Mouse (Mus musculus) brain, embryonic 18.5 days (tissue): ENCODE measurements at regions not wholly inside any gene's neighbourhood (a gene's known extent, or its start where the extent isn't known, plus 50 kb on each side); places are given as distances from the start of the nearest gene placed in this dataset.
A peak's percentile ranks its signal among the peaks of the same experiment; 100 is the strongest.

ENCODE experiments used
- DNase-seq: peaks from one replicate; pipeline ENCODE4 v3.0.0-alpha.2; 2012; ENCODE audit warnings: low read depth, low spot score

DNA sequence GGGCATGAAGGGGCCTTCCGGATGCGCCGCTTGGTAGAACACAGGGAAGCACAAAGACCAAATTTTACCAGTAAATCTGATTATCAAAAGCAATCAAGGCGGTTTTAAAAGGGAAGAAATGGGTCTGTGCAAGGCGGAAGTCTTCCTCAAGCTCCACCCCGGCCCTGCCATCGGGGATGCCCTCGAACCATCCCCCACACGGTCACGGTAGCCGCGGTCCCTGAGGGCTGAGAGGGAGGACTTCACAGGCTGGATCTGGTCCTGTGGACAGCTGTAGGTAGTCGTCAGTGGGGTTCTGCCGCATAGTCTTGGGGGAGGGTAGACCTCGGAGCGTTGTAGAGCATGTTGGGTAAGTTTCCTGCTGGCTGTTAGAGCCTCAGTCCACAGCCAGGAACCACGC, 104.9 kb downstream of the Tpra1 start:
- no peak for DNase-seq

DNA sequence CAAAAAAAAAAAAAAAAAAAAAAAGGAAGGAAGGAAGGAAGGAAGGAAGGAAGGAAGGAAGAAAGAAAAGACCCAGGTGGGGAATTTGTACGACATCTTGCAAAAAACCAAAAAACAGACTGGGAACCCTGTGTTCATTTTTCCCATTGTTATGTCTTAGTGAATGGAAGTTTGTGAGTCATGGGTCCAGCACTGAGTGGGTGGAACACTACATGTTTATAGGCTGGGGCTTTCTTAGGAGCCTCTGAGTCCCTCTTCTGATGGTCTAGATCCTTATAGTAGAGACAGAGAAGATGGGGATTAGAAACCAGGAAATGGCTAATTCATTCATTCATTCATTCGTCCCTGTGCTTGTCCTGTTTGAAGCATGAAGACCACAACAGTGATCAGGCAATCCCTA, 105.5 kb downstream of the Tpra1 start:
- no peak for DNase-seq

DNA sequence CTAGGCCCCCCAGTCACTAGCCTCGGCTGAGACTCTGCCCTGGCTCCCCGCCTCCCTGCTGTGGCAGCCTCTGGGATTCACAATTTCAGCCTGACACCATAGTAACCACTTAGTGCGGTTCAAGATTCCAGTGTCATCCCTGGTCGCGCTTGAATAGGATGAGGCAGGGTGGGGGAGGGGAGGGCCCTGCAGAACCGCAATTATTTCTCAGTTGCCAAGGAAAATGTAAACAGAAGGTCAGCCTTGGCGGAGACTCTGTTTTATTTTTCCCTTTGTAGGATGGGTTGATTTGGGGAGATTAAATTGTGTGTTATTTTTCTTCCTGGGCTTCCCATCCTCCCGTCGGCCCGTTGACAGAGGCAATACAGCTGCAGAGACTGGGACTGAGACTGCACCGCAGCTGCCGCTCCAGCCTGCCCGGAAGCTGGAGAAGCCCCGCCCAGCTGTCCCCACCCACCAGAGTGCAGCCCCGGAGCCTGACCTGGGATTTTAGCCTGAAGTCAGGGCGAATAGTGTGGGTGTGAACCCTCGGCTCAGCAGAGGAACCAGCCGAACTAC, 106.6 kb downstream of the Tpra1 start:
- DNase-seq, result no peak

DNA sequence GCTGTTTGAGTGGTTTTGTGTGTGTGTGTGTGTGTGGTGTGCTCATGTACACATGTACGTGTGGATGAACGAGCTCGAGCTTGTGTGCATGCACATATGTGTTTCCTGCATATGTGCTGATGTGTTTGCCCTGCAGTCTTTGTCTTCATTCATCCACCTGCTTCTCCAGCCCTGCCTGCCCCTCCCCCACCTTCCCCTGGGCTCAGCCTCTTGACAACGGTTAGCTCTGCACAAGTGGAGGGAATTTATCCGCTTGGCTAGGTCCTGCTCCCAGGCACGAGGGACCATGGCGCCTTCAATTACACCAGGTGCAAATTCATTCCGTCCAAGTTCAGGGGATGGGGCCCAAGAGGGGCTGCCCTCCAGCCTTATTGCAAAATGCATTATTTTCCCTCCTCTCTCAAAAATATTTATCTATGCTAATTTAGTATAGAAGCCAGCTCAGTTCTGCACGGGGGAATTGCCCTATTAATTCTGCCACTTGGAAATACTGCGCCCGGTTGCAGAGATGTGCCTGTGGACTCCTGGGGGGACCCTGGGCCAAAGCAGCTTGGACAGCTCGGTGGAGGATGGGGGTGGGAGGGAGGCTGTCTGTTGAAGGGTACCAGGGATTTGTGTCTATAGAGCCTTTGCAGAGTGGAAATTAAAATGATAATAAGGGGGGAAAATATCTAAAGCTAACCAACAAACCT, 111.1 kb downstream of the Tpra1 start:
- no peak for DNase-seq

DNA sequence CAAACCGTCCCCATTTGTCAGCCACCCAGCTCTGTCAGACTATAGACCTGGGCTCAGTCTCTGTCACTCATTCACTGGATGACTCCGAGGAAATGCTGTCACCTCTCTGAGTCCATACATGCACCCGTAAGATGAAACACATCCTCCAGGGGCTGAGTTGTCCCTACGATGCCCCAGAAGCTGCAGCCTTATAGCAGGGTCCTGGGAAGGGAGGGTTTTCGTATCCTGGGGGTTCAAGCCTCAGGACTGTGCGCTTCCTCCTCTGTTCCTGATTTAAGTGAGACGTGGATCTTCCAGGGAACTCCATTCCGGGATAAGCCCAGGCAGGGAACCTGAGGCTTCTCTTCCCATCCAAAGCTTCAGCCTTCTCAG, 111.6 kb downstream of the Tpra1 start:
- no peak for DNase-seq

DNA sequence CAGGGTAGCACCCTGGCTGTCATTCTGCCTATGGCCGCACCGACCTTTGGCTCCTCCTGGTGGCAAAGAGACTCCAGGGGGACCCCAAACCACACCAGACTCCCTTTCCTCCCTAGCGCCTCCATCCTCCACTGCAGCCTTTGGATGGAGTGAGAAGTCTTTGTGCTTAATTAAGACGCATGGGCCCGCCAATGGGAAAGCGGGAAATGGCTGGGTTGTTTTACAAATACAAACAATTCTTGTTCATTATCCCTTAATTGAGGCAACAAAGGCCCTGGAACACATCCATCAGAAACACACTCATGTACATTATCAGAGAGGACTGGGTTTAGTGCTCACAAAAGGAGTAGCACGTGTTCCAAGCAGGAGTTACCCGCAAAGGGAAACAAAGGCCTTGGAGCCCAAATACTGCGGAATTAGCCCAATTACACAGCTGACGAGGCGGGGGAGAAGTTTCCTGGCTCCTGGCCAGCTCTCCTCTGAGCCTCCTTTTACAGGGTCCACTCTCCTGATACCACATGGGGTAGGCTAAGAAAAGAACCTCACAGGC, 122.1 kb downstream of the Tpra1 start:
- peak; percentile 56 for DNase-seq

DNA sequence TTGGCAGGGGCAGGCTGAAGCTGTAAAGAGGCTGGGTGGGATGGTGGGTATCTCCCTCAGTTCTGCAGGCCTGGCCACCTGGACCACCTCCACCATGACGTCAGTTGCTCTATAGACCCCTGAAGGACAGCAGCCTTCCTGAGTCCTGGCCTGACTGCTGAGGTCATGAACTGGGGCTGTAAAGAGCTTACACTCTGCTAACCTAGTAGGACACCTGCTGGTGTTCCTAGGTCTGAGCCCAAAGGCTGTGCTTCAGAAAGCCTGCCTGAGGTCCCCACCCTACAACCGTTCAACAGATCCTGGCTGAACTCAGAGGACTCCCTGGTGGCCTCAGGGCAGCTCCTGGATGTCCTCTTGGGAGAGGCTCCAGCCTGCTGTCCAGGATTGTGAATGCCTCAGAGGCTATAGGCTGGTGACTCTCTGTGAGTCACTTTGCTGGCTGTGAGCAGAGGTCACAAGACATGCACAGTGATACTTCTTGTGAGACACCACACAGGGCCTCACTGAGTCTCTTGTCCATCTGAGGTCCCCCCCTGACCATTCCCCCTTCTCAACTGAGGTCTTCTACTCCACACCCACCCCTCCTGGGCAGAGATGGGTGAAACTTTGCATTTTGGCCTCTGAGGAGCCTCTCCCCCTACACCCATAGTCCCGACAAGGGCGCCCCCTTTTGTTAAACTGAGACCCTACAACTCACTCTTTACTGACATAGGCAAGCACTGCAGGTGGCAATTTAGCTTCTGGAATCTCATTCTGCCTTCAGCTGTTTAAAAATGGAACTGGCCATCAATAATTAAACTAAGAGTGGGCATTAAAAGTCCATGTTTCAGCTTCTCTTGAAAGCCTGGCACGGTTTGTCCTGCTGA, 131.6 kb downstream of the Tpra1 start:
- DNase-seq, result no peak

DNA sequence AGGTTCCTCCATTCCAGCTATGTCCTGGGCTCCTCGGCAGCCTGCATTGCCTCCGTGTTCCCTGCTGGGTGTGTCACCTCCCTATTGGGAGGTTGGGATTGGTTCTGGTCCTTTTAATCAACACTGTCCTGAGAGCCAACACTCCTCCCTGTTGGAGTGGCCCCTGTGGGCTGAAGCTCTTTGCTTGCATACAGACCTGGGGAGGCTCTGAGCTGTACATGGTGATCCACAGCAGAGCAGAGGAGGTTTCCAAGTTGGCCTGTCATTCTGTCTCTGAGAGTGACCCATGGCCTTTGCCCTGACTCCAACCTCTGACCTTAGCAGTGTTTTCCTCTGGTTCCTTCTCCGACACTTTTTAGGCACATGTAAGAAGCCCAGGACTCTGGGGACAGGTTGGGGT, 132.4 kb downstream of the Tpra1 start:
- DNase-seq, result no peak

DNA sequence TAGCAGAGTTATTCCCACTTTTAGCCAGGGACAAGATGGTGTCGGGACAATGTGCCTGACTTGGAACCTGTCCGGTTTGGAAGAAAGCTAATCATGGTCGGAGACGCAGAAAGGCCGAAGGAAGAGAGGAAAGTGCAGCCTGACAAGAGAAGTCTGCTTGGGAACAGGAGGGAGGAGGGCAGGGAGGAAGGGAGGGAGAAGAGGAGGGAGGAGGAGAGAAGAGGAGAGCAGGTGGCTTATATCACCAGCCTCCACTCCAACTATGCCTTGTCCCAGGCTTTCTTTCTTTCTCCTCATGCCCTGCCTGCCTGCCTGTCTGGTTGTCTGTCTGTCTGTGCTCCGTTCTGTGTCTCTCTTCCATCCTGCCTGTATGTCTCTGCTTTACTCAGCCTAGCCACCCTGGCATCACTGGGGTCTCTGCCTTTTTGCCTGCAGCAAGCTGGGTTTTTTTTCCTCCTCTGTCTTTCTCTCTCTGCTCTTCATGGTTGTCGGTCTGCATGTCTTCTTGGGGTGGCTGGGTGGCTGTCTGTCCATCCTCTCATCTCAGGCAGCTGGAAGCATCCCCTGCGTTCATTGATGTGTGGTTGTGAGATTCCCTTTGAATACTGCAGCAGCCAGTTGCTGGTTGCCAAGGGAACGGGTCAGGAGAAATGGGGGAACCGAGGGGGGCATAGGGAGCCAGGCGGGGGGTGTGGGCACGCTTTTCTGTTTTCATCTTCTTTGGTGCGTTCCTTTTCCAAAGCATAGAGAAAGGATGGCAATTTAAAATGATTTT, 133.2 kb downstream of the Tpra1 start:
- DNase-seq, result peak; percentile 73

DNA sequence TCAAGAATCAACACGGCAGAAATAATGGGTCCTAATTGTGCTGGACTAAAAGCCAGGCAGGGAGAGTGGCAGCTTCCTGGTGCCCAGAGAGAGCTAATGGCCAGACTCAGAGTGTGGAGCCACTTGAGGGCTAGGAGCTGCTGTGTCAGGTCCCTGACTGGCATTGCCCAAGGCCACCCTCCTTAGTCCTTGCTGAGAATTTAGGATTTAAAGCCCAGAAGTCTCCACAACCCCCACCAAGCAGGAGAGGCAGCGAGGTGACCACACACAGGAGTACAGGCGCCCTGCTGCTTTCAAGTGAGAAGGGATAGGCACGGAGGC, 133.7 kb downstream of the Tpra1 start:
- DNase-seq, result no peak

DNA sequence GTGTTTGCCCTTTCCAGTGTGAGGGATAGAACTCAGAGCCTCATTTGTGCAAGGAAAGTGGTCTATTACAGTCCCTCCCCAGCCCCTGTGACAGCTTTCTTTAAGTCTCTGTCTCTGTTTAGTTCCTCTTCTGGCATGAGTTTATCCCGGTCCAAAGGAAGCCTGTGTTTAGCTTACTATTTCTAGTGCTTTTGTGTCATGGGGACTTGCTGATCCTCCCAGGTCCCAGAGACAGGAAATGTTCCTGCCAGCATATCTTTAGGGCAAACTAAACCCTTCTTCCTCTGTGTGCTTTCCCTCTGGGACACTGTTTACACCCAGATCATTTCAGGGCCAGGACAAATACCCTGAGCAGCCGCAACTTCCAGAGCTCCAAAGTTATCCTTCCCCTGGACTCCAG, 135.3 kb downstream of the Tpra1 start:
- no peak for DNase-seq

DNA sequence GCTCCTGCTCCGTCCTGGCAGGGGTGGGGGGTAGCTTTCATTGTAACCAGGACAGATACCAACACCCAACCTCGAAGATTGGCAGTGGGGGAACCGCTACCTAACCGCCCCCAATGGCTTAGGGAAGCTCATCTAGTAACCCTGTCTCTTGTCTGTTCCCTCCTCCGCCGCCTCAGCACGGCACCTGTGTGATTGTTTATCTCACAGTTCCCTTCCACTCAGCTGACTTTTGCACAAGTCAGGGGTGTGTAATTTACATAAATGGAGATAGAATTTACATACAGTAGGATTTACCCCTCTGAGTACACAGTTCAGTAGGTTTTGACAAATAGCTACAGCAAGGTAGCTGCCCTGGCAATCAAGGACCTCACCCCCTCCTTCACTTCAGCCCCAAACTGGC, 135.8 kb downstream of the Tpra1 start:
- DNase-seq, result no peak

DNA sequence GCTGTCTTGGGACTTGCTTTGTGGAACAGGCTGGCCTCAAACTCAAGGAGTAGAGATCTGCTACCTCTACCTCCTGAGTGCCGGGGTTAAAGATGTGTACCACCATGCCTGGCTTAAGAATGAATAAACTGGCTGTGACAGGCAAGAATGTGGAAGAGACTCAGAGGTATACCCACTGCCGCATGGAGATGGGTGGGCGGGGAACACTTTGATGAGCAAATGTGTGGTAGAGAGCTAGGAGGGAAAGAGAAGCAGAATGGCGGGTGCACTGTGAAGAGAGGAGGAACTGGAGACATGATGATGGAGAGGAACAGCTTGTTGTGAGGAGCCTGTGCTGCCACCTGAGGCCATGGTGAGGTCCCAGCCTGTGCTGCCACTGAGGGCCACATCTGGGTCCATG, 138.9 kb downstream of the Tpra1 start:
- no peak for DNase-seq

DNA sequence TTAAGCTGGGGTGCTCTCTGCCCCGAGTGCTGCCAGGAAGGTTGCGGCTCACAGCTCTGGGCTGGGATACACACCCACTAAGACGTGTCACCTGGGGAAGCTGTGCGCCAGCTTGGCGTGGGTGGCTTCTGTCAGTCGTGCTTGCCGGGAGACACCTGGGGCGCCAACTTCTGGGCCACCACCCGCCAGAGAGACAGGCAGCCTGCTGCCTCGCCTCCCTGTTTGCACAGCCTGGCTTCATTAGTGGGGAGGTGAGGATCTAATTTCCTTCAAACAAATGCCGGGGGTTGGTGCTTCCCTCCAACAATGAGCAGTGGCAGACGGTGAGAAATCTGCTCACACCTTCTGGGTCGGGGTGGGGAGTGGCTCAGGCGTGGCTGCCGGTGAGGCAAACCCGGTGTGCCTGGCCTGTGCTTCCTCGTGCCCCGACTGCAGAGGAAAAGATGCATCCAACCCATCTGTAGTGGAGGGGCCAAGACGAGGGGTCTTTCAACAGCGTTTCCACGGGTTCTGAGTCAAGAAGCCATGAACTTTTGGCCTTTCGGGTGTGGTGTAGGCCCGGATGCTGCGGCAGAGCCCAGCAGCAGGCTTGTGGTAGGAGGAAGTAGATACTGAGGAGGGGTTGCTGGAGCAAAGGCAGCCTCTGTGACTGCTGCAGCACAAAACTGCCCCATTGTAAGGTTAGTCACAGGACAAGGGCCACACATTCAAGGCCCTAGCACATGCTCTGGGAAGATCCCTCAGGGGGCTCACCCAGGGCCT, 140.6 kb downstream of the Tpra1 start:
- DNase-seq, result no peak

DNA sequence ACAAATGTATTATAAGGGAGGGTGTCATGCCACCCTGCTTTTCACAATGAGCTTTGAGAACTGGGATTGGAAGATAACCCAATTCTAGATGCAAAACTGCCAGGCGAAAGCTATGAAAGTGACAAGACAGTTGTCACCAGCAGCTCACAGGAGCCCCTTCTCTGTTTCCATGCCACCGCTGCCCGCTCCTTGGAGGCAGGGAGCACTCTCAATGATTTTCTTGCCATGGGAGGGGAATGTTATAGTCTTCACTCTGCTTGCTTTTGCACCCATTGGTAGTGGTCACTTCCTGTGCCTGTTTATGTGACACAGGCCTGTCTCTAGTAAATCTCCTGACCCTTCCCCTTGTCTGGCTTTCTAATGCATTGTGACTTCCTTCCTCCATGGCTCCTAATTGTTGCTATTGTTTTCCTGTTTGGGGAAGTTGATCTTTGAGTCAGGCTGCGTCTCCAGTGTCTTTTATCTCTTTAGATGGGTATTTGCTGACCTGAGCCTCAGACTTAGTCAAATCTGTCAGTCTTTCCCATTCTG, 143.4 kb downstream of the Tpra1 start:
- no peak for DNase-seq

DNA sequence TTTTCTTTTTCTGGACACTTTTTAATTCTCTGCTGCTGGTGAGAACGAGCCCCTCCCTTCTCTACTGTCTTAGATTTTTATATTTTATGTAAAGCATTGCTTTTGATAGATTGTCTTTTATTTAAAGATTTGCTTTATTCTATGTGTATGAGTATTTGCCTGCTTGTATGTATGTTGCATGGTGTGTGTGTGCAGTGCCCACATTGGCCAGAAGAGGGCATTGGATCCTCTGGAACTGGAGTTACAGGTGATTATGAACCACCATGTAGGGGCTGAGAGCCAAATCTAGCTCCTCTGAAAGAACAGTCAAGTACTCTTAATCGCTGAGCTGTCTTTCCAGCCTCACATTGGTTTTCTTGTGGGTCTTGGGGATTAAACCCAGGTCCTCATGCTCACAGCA, 144.4 kb downstream of the Tpra1 start:
- DNase-seq, result no peak

DNA sequence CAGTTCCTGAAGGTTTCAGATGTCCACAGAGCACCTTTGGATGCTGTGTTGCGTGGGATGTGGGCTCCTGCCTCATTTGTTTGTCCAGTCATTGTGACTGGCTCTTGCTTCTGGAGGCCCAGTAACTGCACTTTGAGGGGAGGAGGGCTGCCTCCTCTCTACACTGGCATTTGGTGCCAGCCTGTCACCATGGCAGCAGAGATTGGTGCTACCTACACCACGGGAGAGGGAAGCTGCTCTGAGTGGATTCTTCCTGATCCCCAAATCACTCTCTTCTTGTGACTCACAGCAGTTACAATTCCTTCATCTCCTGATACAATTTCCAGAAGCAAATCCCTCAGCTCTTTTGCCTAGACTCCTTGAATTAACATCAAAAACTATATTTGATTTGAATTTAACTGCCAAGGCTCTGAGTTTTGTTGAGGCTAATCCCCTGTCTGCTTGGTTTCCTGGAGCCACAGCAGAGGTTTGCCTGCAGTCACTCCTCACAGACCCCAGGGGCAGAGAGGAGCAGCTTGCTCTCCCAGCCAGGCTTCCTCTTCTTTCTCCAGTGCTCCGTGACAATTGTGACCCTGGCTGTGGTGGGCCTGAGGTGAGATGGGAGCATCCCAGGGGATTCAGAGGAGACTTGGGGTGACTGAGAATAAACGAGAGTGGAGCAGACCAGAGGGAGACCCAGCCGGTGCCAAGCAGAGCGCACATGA, 145.7 kb downstream of the Tpra1 start:
- DNase-seq, result no peak

DNA sequence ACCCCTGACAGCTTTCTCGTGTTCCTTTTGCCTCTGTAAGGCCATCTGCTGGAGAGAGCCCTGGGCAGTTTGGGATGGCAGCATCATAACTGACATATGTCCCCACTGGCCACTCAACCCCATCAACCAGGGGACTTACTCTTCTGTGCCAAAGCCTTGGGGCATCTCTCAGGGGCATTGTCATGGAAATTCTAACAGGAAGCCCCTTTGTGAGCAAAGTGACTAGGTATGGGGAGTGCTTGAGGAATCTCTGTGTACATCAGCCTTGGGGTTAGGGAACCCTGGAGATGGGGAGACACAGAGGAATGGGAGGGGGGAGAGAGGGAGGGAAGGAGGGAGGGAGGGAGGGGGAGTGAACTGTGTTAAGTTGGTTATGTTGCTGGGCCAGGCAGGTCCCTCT, 147.2 kb downstream of the Tpra1 start:
- no peak for DNase-seq

DNA sequence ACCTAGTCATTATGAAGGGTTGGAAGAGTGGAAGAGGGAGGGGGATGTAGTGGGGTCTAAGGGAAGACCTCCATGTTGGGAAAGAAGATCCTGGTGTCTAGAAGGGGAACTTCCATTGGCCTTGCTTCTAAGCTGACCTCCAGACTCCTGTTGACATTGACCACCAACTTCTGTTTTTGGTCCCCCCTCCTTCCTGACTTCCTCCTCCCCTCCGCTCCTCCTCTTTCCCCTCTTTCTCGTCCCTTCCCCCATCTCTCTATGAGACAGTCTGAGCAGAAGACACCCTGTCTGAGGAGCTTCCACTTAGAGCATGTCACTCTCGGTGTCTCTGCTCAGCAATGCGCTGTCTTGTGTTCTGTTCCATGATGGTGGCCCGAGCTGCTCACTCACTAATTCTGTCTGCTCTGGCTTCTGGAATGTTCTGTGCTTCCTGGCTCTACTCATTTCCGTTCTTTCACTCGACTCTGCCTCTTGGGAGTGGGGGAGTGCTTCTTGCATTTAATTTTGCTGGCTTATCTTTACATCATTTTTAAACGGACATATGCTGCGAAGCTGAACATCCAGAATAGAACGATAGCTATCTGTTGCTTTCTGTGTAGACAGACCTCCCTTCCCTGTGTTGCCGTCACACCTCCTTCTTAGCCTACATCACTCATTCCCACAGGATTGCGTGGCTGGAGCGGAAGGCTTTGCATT, 148.7 kb downstream of the Tpra1 start:
- DNase-seq, result no peak
